Mouse (Mus musculus): ENCODE data around the gene Eif4g2.

- no peak for TF ChIP-seq POLR2A (IDR thresholded peaks at IDR 0.05; ENCODE audit: insufficient read length, low read depth)
- no peak for TF ChIP-seq USF1 (IDR thresholded peaks at IDR 0.05; ENCODE audit: low read depth)
- TF ChIP-seq MAX (IDR thresholded peaks at IDR 0.05; ENCODE audit: low read depth) = no peak
- TF ChIP-seq MYOD1 (IDR thresholded peaks at IDR 0.05; ENCODE audit: control insufficient read depth in 1 of 3, insufficient read length in 2 of 3, low read depth in 2 of 3) = no peak
Measured at GRCm38 (mm10) chr7:111078271-111078670, 4.6 kb downstream of the Eif4g2 start.
